Mouse (Mus musculus) kidney, adult 8-10 months (tissue): ENCODE measurements around the gene Hist1h2bf.
A peak's percentile ranks its signal among the peaks of the same experiment; 100 is the strongest.
"Not testable (repeated sequence)": the region's sequence is repeated elsewhere in the genome, so short reads cannot be mapped to it uniquely, and the experiment has no call there.

Experiments
- DNase-seq, 2 experiments: peaks; one replicate each; pipeline ENCODE4 v3.0.0; 2022

Gene Hist1h2bf

GRCm38 (mm10) chr13:23570261-23571021 is 3.6 kb downstream of the Hist1h2bf start:
- DNase-seq, result not testable (repeated sequence)

GRCm38 (mm10) chr13:23564482-23564881 is 9.5 kb downstream of the Hist1h2bf start:
- no peak for DNase-seq

- peak in 1 of 2 experiments; percentile 33 for DNase-seq
Observed at GRCm38 (mm10) chr13:23562699-23563462, 11.1 kb downstream of the Hist1h2bf start.

GRCm38 (mm10) chr13:23561883-23562659 is 11.9 kb downstream of the Hist1h2bf start, which contains the start of gene Hist1h3e:
Hist1h3e (minus strand) TSS chr13:23562369.
- DNase-seq, result peak; percentile 86 to 89

GRCm38 (mm10) chr13:23561531-23561882 is 12.5 kb downstream of the Hist1h2bf start:
- not testable (repeated sequence) for DNase-seq

- not testable (repeated sequence) for DNase-seq
Observed at GRCm38 (mm10) chr13:23560699-23561098, 13.3 kb downstream of the Hist1h2bf start.

- DNase-seq, result no peak
Observed at GRCm38 (mm10) chr13:23556906-23557305, 17.1 kb downstream of the Hist1h2bf start.

GRCm38 (mm10) chr13:23555839-23556416 is 18.1 kb downstream of the Hist1h2bf start:
- peak; percentile 41 to 78 for DNase-seq

- DNase-seq, result peak; percentile 53 to 54
Observed at GRCm38 (mm10) chr13:23554925-23555838, 18.8 kb downstream of the Hist1h2bf start.

GRCm38 (mm10) chr13:23554393-23554792 is 19.6 kb downstream of the Hist1h2bf start:
- DNase-seq, result no peak

GRCm38 (mm10) chr13:23552962-23553361 is 21.0 kb downstream of the Hist1h2bf start, which contains the start of gene Hist1h1d:
Hist1h1d (plus strand) TSS chr13:23553262.
- no peak for DNase-seq

GRCm38 (mm10) chr13:23551931-23552914 is 21.8 kb downstream of the Hist1h2bf start:
- no peak for DNase-seq

GRCm38 (mm10) chr13:23551146-23551834 is 22.7 kb downstream of the Hist1h2bf start, which contains the start of gene Hist1h4f:
Hist1h4f (minus strand) TSS chr13:23551648.
- peak; percentile 73 to 82 for DNase-seq

GRCm38 (mm10) chr13:23550761-23551145 is 23.2 kb downstream of the Hist1h2bf start:
- DNase-seq, result no peak

GRCm38 (mm10) chr13:23546694-23547093 is 27.3 kb downstream of the Hist1h2bf start:
- DNase-seq, result no peak

- not testable (repeated sequence) for DNase-seq
Observed at GRCm38 (mm10) chr13:23544787-23545120, 29.2 kb downstream of the Hist1h2bf start.

- DNase-seq, result peak; percentile 47 to 89
Observed at GRCm38 (mm10) chr13:23543965-23544786, 29.8 kb downstream of the Hist1h2bf start, which contains the start of gene Hist1h3f. Hist1h3f (plus strand) TSS chr13:23544052.

- DNase-seq, result peak; percentile 60 to 87
Observed at GRCm38 (mm10) chr13:23542999-23543607, 30.9 kb downstream of the Hist1h2bf start, which contains the start of gene Hist1h2bh. Hist1h2bh (minus strand) TSS chr13:23543392.
